In the genomic region with DNA sequence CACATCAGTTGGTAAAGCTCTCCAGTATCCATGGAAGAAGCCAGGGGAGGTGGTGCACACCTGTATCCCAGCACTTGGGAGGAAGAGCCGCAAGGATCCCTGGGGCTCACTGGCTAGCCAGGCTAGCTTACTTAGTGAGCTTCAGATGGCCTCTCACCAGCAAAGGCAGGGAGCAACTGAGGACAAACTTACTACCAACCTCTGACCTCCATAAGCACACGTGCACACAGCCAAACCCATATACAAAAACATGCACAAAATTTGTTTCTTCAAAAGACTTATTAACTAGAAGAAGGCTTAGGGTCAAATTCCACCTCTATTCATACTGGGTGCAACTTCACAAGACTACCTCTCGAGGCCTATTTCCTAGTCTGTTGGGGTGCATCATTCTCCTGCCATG, we compare ENCODE assay signal across 28 mouse cellular contexts. TPM values are rescaled to one million over a fixed set of nuclear protein-coding genes. Genes with fewer than 3 reads are reported as not detected.
DNase-seq lines count a peak whose midpoint lies in the region; ATAC-seq and TF ChIP-seq lines count a peak whose summit lies in the region.
"Had no signal": no experiment of that assay in that cellular context is flagged by ENCODE, and none has a peak within 500 bp of the region (broad histone marks: within the 10 kb centered on the region; RNA-seq: fewer than 3 reads in every experiment).

No protein-coding gene starts in this region.

- H3K4me1 ChIP-seq in intestine, embryonic 16.5 days (ENCODE audit: control insufficient read depth, insufficient read depth, low read length): peaks cover 27% of the 10 kb centered on the region
- peaks cover 38% of the 10 kb centered on the region for H3K4me1 ChIP-seq in kidney, embryonic 16.5 days (ENCODE audit: insufficient read depth, low read length)
- H3K4me1 ChIP-seq in small intestine, adult 2 months (ENCODE audit: control insufficient read depth, insufficient read depth, insufficient read length, low read length): peaks cover 15% of the 10 kb centered on the region; the same call in 1 of the 2 replicates
- peaks cover 37% of the 10 kb centered on the region for H3K4me1 ChIP-seq in forebrain, embryonic 15.5 days

- H3K27ac ChIP-seq in intestine, embryonic 16.5 days (ENCODE audit: low read length): peak overlapping the region; percentile 24; the same call in 1 of the 2 replicates
- H3K27ac ChIP-seq in kidney, embryonic 16.5 days (ENCODE audit: low read length): peak overlapping the region; percentile 58; the same call in 1 of the 2 replicates
- H3K27ac ChIP-seq in small intestine, adult 2 months (ENCODE audit: insufficient read depth, low read depth, low read length): peak overlapping the region; percentile 52
- H3K27ac ChIP-seq in forebrain, embryonic 15.5 days (replicated peaks): no peak overlapping the region
- H3K27ac ChIP-seq: embryonic facial prominence, embryonic 15.5 days; gastrocnemius, adult 2 months; hindbrain, embryonic 13.5 days; left cerebral cortex, adult 2 months; limb, embryonic 10.5 days; neural tube, embryonic 15.5 days had no signal

- 0 out of 2 replicates have a peak overlapping the region, but pooled peaks have one; percentile 10 for H3K4me2 ChIP-seq in intestine, embryonic 16.5 days (ENCODE audit: low read depth, low read length)
- no peak overlapping the region; the same call in 1 of the 2 replicates for H3K4me2 ChIP-seq in kidney, embryonic 16.5 days (replicated peaks; ENCODE audit: low read depth, low read length)
- no peak overlapping the region for H3K4me2 ChIP-seq in forebrain, embryonic 15.5 days (replicated peaks)
- H3K4me2 ChIP-seq: embryonic facial prominence, embryonic 15.5 days; heart, embryonic 11.5 days; hindbrain, embryonic 13.5 days; neural tube, embryonic 15.5 days had no signal

- no peak for TF ChIP-seq CTCF in small intestine, adult 2 months (IDR thresholded peaks at IDR 0.05; ENCODE audit: extremely low read depth, insufficient read length, insufficient replicate concordance, low read depth, low read length)

- TF ChIP-seq POLR2A in small intestine, adult 2 months (IDR thresholded peaks at IDR 0.05; ENCODE audit: low read depth, low read length): no peak

- no peaks in the 10 kb centered on the region for H3K36me3 ChIP-seq in intestine, embryonic 16.5 days (ENCODE audit: control insufficient read depth, insufficient read depth, low read length)
- no peaks in the 10 kb centered on the region for H3K36me3 ChIP-seq in kidney, embryonic 16.5 days (ENCODE audit: insufficient read depth, low read length)
- H3K36me3 ChIP-seq in small intestine, adult 2 months (ENCODE audit: control insufficient read depth, insufficient read depth, low read length): peaks cover 2% of the 10 kb centered on the region; the same call in 1 of the 2 replicates
- H3K36me3 ChIP-seq in forebrain, embryonic 15.5 days: no peaks in the 10 kb centered on the region
- H3K36me3 ChIP-seq: embryonic facial prominence, embryonic 15.5 days; hindbrain, embryonic 13.5 days; neural tube, embryonic 15.5 days had no signal

- no peak for ATAC-seq in intestine, embryonic 16.5 days
- no peak for ATAC-seq in kidney, embryonic 16.5 days (ENCODE audit: low FRiP score, low TSS enrichment)
- no peak for ATAC-seq in forebrain, embryonic 15.5 days (replicated peaks)
- ATAC-seq: activated CD4-positive, CD25-positive, alpha-beta regulatory T cell, adult 4 months; CD4-positive, CD25-positive, alpha-beta regulatory T cell, adult 4 months; midbrain, embryonic 16.5 days had no signal

- no peaks in the 10 kb centered on the region for H3K9me3 ChIP-seq in intestine, embryonic 16.5 days (ENCODE audit: control insufficient read depth, low read length)
- H3K9me3 ChIP-seq in kidney, embryonic 16.5 days (ENCODE audit: low read length): no peaks in the 10 kb centered on the region
- H3K9me3 ChIP-seq in forebrain, embryonic 15.5 days: no peaks in the 10 kb centered on the region
- H3K9me3 ChIP-seq: embryonic facial prominence, embryonic 15.5 days; G1E; hindbrain, embryonic 13.5 days; limb, embryonic 10.5 days; neural tube, embryonic 15.5 days had no signal

- WGBS in intestine, embryonic 16.5 days: 65% methylated on average over 3 of the region's 3 CpGs
- 81% methylated on average over 3 of the region's 3 CpGs for WGBS in kidney, embryonic 16.5 days
- WGBS in small intestine, adult 2 months: 27% methylated on average over 3 of the region's 3 CpGs
- 92% methylated on average over 3 of the region's 3 CpGs for WGBS in forebrain, embryonic 15.5 days

- H3K4me3 ChIP-seq in intestine, embryonic 16.5 days (ENCODE audit: low read length): peak overlapping the region; percentile 6; the same call in 1 of the 2 replicates
- no peak overlapping the region for H3K4me3 ChIP-seq in kidney, embryonic 16.5 days (ENCODE audit: low read length)
- no peak overlapping the region for H3K4me3 ChIP-seq in small intestine, adult 2 months (ENCODE audit: low read depth, low read length)
- no peak overlapping the region for H3K4me3 ChIP-seq in forebrain, embryonic 15.5 days
- H3K4me3 ChIP-seq: embryonic facial prominence, embryonic 15.5 days; gastrocnemius, adult 2 months; hindbrain, embryonic 13.5 days; left cerebral cortex, adult 2 months; limb, embryonic 10.5 days; neural tube, embryonic 15.5 days had no signal

- DNase-seq in heart, adult 11 months: peak; percentile 43
- no peak for DNase-seq in heart, postnatal 36 days
- DNase-seq in testis, postnatal 10 days (ENCODE audit: low spot score): no peak
- DNase-seq in layer of hippocampus, adult 9-10 months (ENCODE audit: low spot score): no peak
- DNase-seq: adrenal gland, postnatal 14 days; cerebellum, adult 9-11 months; gastrocnemius, adult 2 months; heart, postnatal 10 days; layer of hippocampus, adult 9-11 months; lung, postnatal 10 days; right cerebral cortex, postnatal 25 days; thymus, postnatal 14 days had no signal

- no peaks in the 10 kb centered on the region for H3K27me3 ChIP-seq in intestine, embryonic 16.5 days (replicated peaks; ENCODE audit: control insufficient read depth, insufficient read depth, low read length)
- H3K27me3 ChIP-seq in kidney, embryonic 16.5 days (ENCODE audit: insufficient read depth, low read length): no peaks in the 10 kb centered on the region
- H3K27me3 ChIP-seq in small intestine, adult 2 months (ENCODE audit: control insufficient read depth, insufficient read depth, low read length): no peaks in the 10 kb centered on the region
- no peaks in the 10 kb centered on the region for H3K27me3 ChIP-seq in forebrain, embryonic 15.5 days
- H3K27me3 ChIP-seq: embryonic facial prominence, embryonic 15.5 days; hindbrain, embryonic 13.5 days; neural tube, embryonic 15.5 days had no signal

- intact Hi-C loops in heart, postnatal 36 days (cut with DNase I): no loop called here

- no peak overlapping the region for H3K9ac ChIP-seq in intestine, embryonic 16.5 days (ENCODE audit: low read depth, low read length)
- no peak overlapping the region for H3K9ac ChIP-seq in kidney, embryonic 16.5 days (replicated peaks; ENCODE audit: low read length)
- H3K9ac ChIP-seq in forebrain, embryonic 15.5 days (replicated peaks): no peak overlapping the region
- H3K9ac ChIP-seq: embryonic facial prominence, embryonic 15.5 days; hindbrain, embryonic 13.5 days; neural tube, embryonic 15.5 days had no signal

RNA-seq across cellular contexts. Expression of gene Tm9sf3, which starts 3.1 kb away (rescaled TPM):
- total RNA-seq in heart, postnatal 36 days (2021): 10 to 100 TPM; 73.5 to 75.7 TPM
- 130 and 138 TPM in 2 replicates for polyA plus RNA-seq in intestine, embryonic 16.5 days (2015; fragmentation: Nextera tagmentation; extraction: Ambion mirVana)
- 138 and 146 TPM in 2 replicates for polyA plus RNA-seq in kidney, embryonic 16.5 days (2015; fragmentation: Nextera tagmentation; extraction: Ambion mirVana)
- 17.7 and 33.5 TPM in 2 replicates for polyA plus RNA-seq in small intestine, adult 2 months (2012; rRNA removed)
- polyA plus RNA-seq in forebrain, embryonic 15.5 days (2015; fragmentation: Nextera tagmentation; extraction: Ambion mirVana): 92.2 and 96.3 TPM in 2 replicates

RNA-seq across cellular contexts. Expression of gene Tll2, which starts 54.1 kb away (rescaled TPM):
- under 1 TPM; 0.43 to 0.47 TPM for total RNA-seq in heart, postnatal 36 days (2021)
- polyA plus RNA-seq in intestine, embryonic 16.5 days (2015; fragmentation: Nextera tagmentation; extraction: Ambion mirVana): 0.06 and 0.10 TPM in 2 replicates
- 0.06 TPM in 1 of 2 replicates, not detected in the other for polyA plus RNA-seq in kidney, embryonic 16.5 days (2015; fragmentation: Nextera tagmentation; extraction: Ambion mirVana)
- 0.03 TPM in 1 of 2 replicates, not detected in the other for polyA plus RNA-seq in small intestine, adult 2 months (2012; rRNA removed)
- polyA plus RNA-seq in forebrain, embryonic 15.5 days (2015; fragmentation: Nextera tagmentation; extraction: Ambion mirVana): 0.77 and 0.85 TPM in 2 replicates
- total RNA-seq: adrenal gland, postnatal 14 days; G1E had no signal
- polyA plus RNA-seq: activated CD4-positive, CD25-positive, alpha-beta regulatory T cell, adult 4 months; CD4-positive, CD25-positive, alpha-beta regulatory T cell, adult 4 months; G1E; heart, embryonic 11.5 days; intestine, embryonic 14.5 days; limb, embryonic 10.5 days; liver, embryonic 16.5 days had no signal
